Mouse (Mus musculus): ENCODE data around the gene Fam107b.

Fam107b gene

GRCm38 (mm10) chr2:3723391-3724106 is 153.3 kb downstream of the Fam107b start:
- in situ Hi-C loops (cut with MboI; ENCODE audit: low pct_unique_long_range_greater_than_20kb in 1 of 2, low sequenced_read_pairs in 2 of 2, unreplicated experiment in 1 of 2) = no loop called here

- in situ Hi-C loops (cut with MboI; ENCODE audit: low pct_unique_long_range_greater_than_20kb in 1 of 2, low sequenced_read_pairs in 2 of 2, unreplicated experiment in 1 of 2) = no loop called here
Measured at GRCm38 (mm10) chr2:3726501-3727078, 156.3 kb downstream of the Fam107b start.

GRCm38 (mm10) chr2:3727225-3727930 is 157.1 kb downstream of the Fam107b start:
- in situ Hi-C loops (cut with MboI; ENCODE audit: low pct_unique_long_range_greater_than_20kb in 1 of 2, low sequenced_read_pairs in 2 of 2, unreplicated experiment in 1 of 2) = no loop called here

GRCm38 (mm10) chr2:3728090-3728489 is 157.8 kb downstream of the Fam107b start:
- in situ Hi-C loops (cut with MboI; ENCODE audit: low pct_unique_long_range_greater_than_20kb in 1 of 2, low sequenced_read_pairs in 2 of 2, unreplicated experiment in 1 of 2) = no loop called here

- in situ Hi-C loops (cut with MboI; ENCODE audit: low pct_unique_long_range_greater_than_20kb in 1 of 2, low sequenced_read_pairs in 2 of 2, unreplicated experiment in 1 of 2) = no loop called here
Measured at GRCm38 (mm10) chr2:3729586-3729985, 159.3 kb downstream of the Fam107b start.

- in situ Hi-C loops (cut with MboI; ENCODE audit: low pct_unique_long_range_greater_than_20kb in 1 of 2, low sequenced_read_pairs in 2 of 2, unreplicated experiment in 1 of 2) = no loop called here
Measured at GRCm38 (mm10) chr2:3730744-3731143, 160.5 kb downstream of the Fam107b start.

GRCm38 (mm10) chr2:3731316-3732015 is 161.2 kb downstream of the Fam107b start:
- in situ Hi-C loops (cut with MboI; ENCODE audit: low pct_unique_long_range_greater_than_20kb in 1 of 2, low sequenced_read_pairs in 2 of 2, unreplicated experiment in 1 of 2) = no loop called here

- in situ Hi-C loops (cut with MboI; ENCODE audit: low pct_unique_long_range_greater_than_20kb in 1 of 2, low sequenced_read_pairs in 2 of 2, unreplicated experiment in 1 of 2) = no loop called here
Measured at GRCm38 (mm10) chr2:3737917-3738694, 167.8 kb downstream of the Fam107b start.

GRCm38 (mm10) chr2:3738734-3739133 is 168.4 kb downstream of the Fam107b start:
- in situ Hi-C loops (cut with MboI; ENCODE audit: low pct_unique_long_range_greater_than_20kb in 1 of 2, low sequenced_read_pairs in 2 of 2, unreplicated experiment in 1 of 2) = no loop called here

- in situ Hi-C loops (cut with MboI; ENCODE audit: low pct_unique_long_range_greater_than_20kb in 1 of 2, low sequenced_read_pairs in 2 of 2, unreplicated experiment in 1 of 2) = no loop called here
Measured at GRCm38 (mm10) chr2:3739351-3739961, 169.2 kb downstream of the Fam107b start.

- in situ Hi-C loops (cut with MboI; ENCODE audit: low pct_unique_long_range_greater_than_20kb in 1 of 2, low sequenced_read_pairs in 2 of 2, unreplicated experiment in 1 of 2) = no loop called here
Measured at GRCm38 (mm10) chr2:3740256-3740655, 170.0 kb downstream of the Fam107b start.

- in situ Hi-C loops (cut with MboI; ENCODE audit: low pct_unique_long_range_greater_than_20kb in 1 of 2, low sequenced_read_pairs in 2 of 2, unreplicated experiment in 1 of 2) = no loop called here
Measured at GRCm38 (mm10) chr2:3740670-3741069, 170.4 kb downstream of the Fam107b start.

GRCm38 (mm10) chr2:3742519-3742918 is 172.2 kb downstream of the Fam107b start:
- in situ Hi-C loops (cut with MboI; ENCODE audit: low pct_unique_long_range_greater_than_20kb in 1 of 2, low sequenced_read_pairs in 2 of 2, unreplicated experiment in 1 of 2) = no loop called here

GRCm38 (mm10) chr2:3745041-3745440 is 174.8 kb downstream of the Fam107b start:
- in situ Hi-C loops (cut with MboI; ENCODE audit: low pct_unique_long_range_greater_than_20kb in 1 of 2, low sequenced_read_pairs in 2 of 2, unreplicated experiment in 1 of 2) = no loop called here

- in situ Hi-C loops (cut with MboI; ENCODE audit: low pct_unique_long_range_greater_than_20kb in 1 of 2, low sequenced_read_pairs in 2 of 2, unreplicated experiment in 1 of 2) = no loop called here
Measured at GRCm38 (mm10) chr2:3745910-3746606, 175.8 kb downstream of the Fam107b start.

- in situ Hi-C loops (cut with MboI; ENCODE audit: low pct_unique_long_range_greater_than_20kb in 1 of 2, low sequenced_read_pairs in 2 of 2, unreplicated experiment in 1 of 2) = no loop called here
Measured at GRCm38 (mm10) chr2:3748714-3749503, 178.6 kb downstream of the Fam107b start.

- in situ Hi-C loops (cut with MboI; ENCODE audit: low pct_unique_long_range_greater_than_20kb in 1 of 2, low sequenced_read_pairs in 2 of 2, unreplicated experiment in 1 of 2) = no loop called here
Measured at GRCm38 (mm10) chr2:3749504-3750024, 179.3 kb downstream of the Fam107b start.
